Mouse (Mus musculus): ENCODE data around the gene Eci3.

GRCm38 (mm10) chr13:34977410-34977809 is 13.8 kb upstream of the Eci3 start:
- TF ChIP-seq GATA1 (IDR thresholded peaks at IDR 0.05; ENCODE audit: low read length), result no peak
- TF ChIP-seq TAL1 (IDR thresholded peaks at IDR 0.05; ENCODE audit: low read length), result no peak

Measured in erythroblast, embryonic 14.5 days (primary cell).